Mouse (Mus musculus) heart, embryonic 16.5 days (tissue): ENCODE measurements at regions not wholly inside any gene's neighbourhood (a gene's known extent, or its start where the extent isn't known, plus 50 kb on each side); places are given as distances from the start of the nearest gene placed in this dataset.

Experiments
- ATAC-seq: fragments of 200-750 bp; cut with Nextera tagmentation; replicated peaks from 2 replicates; pipeline ENCODE4 v1.8.0; 2017; ENCODE audit warnings: moderate number of reproducible peaks; ENCODE audit not compliant: insufficient read depth, low FRiP score; ENCODE audit errors: extremely low read depth
- H3K27ac ChIP-seq: fragments of 300-500 bp; sonication (generic); 2 replicates; pipeline ENCODE4 v1.5.1; 2014; ENCODE audit warnings: mild to moderate bottlenecking, low read length, control low read depth, moderate library complexity
- H3K27me3 ChIP-seq: fragments of 300-500 bp; sonication (generic); 2 replicates; pipeline ENCODE4 v1.6.1; 2014; ENCODE audit warnings: low read length, mixed read lengths; ENCODE audit not compliant: control insufficient read depth, insufficient read depth
- H3K36me3 ChIP-seq: fragments of 300-500 bp; sonication (generic); 2 replicates; pipeline ENCODE4 v1.6.1; 2014; ENCODE audit not compliant: control insufficient read depth, insufficient read depth
- H3K4me1 ChIP-seq: fragments of 300-500 bp; sonication (generic); 2 replicates; pipeline ENCODE4 v1.6.1; 2014; ENCODE audit warnings: low read length, mixed read lengths; ENCODE audit not compliant: control insufficient read depth, insufficient read depth
- H3K4me2 ChIP-seq: fragments of 300-500 bp; sonication (generic); 2 replicates; pipeline ENCODE4 v1.6.1; 2014; ENCODE audit warnings: low read depth, mild to moderate bottlenecking, control low read depth, low read length
- H3K4me3 ChIP-seq: fragments of 300-500 bp; sonication (generic); 2 replicates; pipeline ENCODE4 v1.5.1; 2014; ENCODE audit warnings: mild to moderate bottlenecking, control low read depth, low read length
- H3K9ac ChIP-seq: fragments of 300-500 bp; sonication (generic); 2 replicates; pipeline ENCODE4 v1.6.1; 2014; ENCODE audit warnings: low read length, control low read depth
- H3K9me3 ChIP-seq: fragments of 300-500 bp; sonication (generic); replicated peaks from 2 replicates; pipeline ENCODE4 v1.6.1; 2016; ENCODE audit warnings: low read length; ENCODE audit not compliant: control insufficient read depth
- WGBS: fragments of 180-500 bp; shearing (Covaris S2); extraction: QIAGEN DNeasy Blood & Tissue Kit; methylation state at CpG from one replicate; pipeline ENCODE4 v1.1.7; 2014; 5-methylcytosine and 5-hydroxymethylcytosine counted together

DNA sequence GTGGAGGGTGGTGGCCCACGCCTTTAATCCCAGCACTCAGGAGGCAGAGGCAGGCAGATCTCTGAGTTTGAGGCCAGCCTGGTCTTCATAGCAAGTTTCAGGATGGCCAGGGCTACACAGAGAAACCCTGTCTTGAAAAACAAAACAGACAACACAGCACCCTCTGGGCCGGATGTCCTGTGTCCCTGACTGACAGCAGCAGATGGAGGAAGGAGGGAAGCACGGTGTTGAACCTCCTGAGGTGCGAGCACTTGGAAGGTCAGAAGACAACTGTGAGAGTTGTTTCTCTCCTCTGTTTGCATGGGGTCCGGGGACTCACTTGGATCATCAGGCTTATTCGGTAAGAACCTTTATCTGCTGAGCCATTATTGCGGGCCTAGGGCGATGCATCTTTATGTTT lies 76.6 kb upstream of the Man2a1 start:
- 84% methylated on average over 8 of the region's 8 CpGs for WGBS
- Histone ChIP-seq H3K27ac (no peak overlapping the region), H3K27me3 (no peaks in the 10 kb centered on the region), H3K4me1 (no peaks in the 10 kb centered on the region), H3K4me3 (no peak overlapping the region), H3K9ac (no peak overlapping the region), H3K36me3 (no peaks in the 10 kb centered on the region), H3K4me2 (no peak overlapping the region), H3K9me3 (no peaks in the 10 kb centered on the region)
- no peak for ATAC-seq

DNA sequence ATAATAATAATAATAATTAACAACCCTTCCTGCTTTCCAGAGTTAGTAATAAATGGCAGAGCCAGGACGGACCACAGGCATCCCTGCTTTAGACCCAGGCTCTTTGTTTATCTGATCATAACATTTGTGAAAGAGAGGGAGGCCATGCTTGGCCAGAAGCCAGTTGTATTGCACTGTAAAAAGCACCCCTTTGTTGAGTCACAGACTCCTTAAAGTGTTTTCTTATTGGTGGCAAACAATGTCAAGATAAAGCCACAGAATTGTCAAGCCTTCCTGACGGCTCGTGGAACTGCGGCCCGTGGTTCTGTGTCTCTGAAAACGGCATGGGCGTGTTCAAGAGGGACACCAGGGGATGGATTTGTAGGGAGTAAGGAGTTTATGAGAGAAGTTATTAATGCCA lies 72.7 kb upstream of the Man2a1 start:
- no peak overlapping the region for H3K4me2 ChIP-seq
- H3K27ac ChIP-seq: no peak overlapping the region
- H3K9me3 ChIP-seq: no peaks in the 10 kb centered on the region
- no peak overlapping the region for H3K9ac ChIP-seq
- no peaks in the 10 kb centered on the region for H3K36me3 ChIP-seq
- no peaks in the 10 kb centered on the region for H3K27me3 ChIP-seq
- no peaks in the 10 kb centered on the region for H3K4me1 ChIP-seq
- no peak for ATAC-seq
- WGBS: 52% methylated on average over 7 of the region's 7 CpGs
- H3K4me3 ChIP-seq: no peak overlapping the region

DNA sequence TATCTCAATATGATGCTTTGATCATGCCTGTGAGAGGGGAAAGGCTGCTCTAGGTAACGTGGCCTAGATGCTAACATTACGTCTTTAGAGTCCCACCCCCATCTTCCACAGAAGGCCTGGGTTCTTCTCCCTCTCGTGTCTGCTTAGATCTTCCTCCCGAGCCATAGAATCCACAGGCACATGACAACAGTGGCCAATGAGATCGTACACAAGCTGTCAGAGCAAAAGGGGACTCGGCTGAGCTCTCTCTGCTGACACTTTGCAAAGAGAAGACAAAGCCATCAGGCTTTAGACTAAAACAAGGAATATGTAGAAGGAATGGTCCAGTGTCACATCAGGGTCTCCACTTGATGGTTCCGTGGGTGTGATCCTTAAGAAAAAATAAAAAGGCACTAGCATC lies 72.1 kb upstream of the Man2a1 start:
- 78% methylated on average over 7 of the region's 7 CpGs for WGBS
- no peak for ATAC-seq

GRCm38 (mm10) chr17:64529296-64529994 lies 71.1 kb upstream of the Man2a1 start:
- Histone ChIP-seq H3K36me3 (no peaks in the 10 kb centered on the region), H3K9me3 (no peaks in the 10 kb centered on the region), H3K4me3 (no peak overlapping the region), H3K27me3 (no peaks in the 10 kb centered on the region), H3K27ac (no peak overlapping the region), H3K9ac (no peak overlapping the region), H3K4me2 (no peak overlapping the region), H3K4me1 (no peaks in the 10 kb centered on the region)
- WGBS: 76% methylated on average over 14 of the region's 14 CpGs
- no peak for ATAC-seq

More for the DNA sequence above, 72.1 kb upstream of the Man2a1 start:
- Histone ChIP-seq H3K9ac (no peak overlapping the region), H3K4me2 (no peak overlapping the region), H3K36me3 (no peaks in the 10 kb centered on the region), H3K9me3 (no peaks in the 10 kb centered on the region), H3K4me3 (no peak overlapping the region), H3K27me3 (no peaks in the 10 kb centered on the region), H3K4me1 (no peaks in the 10 kb centered on the region), H3K27ac (no peak overlapping the region)

DNA sequence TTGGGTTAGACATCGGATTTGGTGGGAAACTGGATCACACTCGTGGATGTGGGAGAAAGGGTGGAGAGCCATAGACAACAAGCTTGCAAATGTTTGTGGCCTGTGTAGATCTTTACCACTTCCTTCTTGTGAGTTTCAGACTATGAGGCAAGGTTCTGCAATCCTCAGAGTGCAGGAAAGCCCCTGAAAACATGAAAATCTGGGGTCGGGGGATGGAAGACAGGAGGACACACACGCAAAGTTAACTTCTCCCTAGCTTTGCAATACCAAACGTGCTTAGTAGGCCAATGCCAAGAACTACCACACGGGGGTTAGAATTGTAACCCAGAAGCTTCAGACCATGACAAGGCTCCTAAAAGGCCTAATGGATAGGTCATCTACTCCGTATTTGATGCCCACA lies 69.4 kb upstream of the Man2a1 start:
- 90% methylated on average over 7 of the region's 7 CpGs for WGBS
- no peak for ATAC-seq
- Histone ChIP-seq H3K4me2 (no peak overlapping the region), H3K36me3 (no peaks in the 10 kb centered on the region), H3K27ac (no peak overlapping the region), H3K4me1 (no peaks in the 10 kb centered on the region), H3K9me3 (no peaks in the 10 kb centered on the region), H3K27me3 (no peaks in the 10 kb centered on the region), H3K9ac (no peak overlapping the region), H3K4me3 (no peak overlapping the region)

DNA sequence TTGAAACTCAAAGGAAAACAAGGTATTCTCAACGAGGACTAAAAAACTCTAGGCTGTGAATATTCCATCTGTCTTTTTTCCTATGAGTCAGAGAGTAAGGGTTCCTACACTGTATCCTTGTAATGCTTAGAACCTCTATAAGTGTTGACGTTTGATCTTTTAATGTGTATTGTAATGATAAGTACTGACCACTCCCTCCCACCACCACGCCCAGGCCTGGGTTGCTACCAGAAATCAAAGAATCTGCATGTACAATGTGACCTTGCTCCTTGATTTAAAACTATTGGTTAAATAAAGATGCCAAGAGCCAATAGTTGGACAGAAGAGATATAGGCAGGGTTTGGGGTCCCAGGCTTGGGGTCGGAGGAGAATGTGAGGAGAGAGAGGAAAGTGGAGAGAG lies 66.2 kb upstream of the Man2a1 start:
- peaks cover 6% of the 10 kb centered on the region for H3K4me1 ChIP-seq
- no peak overlapping the region for H3K4me3 ChIP-seq
- H3K27me3 ChIP-seq: no peaks in the 10 kb centered on the region
- H3K36me3 ChIP-seq: no peaks in the 10 kb centered on the region
- no peak for ATAC-seq
- H3K9ac ChIP-seq: no peak overlapping the region
- no peak overlapping the region for H3K4me2 ChIP-seq
- no peaks in the 10 kb centered on the region for H3K9me3 ChIP-seq
- whole genome bisulfite sequencing: 78% methylated on average over 4 of the region's 4 CpGs
- H3K27ac ChIP-seq: no peak overlapping the region

DNA sequence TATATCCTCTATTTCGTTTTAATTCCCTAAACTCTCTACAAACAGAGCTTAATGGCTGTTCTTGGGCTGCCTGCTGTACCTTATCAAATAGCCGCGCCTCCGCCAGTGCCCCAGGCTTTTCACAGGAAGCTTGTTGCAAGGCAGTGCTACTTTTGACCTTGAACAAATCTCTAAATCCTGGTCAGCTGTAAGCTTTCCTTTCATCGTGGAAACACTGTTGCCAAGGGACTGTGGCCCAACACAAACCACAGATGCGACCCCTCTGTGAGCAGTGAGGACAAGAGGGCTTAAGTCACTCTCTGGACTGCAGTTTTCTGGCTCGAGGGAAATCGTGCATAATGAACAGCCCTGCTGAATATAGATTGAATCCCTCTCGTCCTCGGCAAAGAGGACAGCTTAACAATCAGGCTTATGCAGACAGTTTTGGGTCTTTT lies 62.0 kb upstream of the Man2a1 start:
- Histone ChIP-seq H3K4me1 (peaks cover 6% of the 10 kb centered on the region), H3K9me3 (no peaks in the 10 kb centered on the region), H3K36me3 (no peaks in the 10 kb centered on the region), H3K9ac (peak overlapping the region; percentile 64), H3K27ac (peak overlapping the region; percentile 62), H3K4me2 (peak overlapping the region; percentile 58), H3K4me3 (peak overlapping the region; percentile 16; the same call in 1 of the 2 replicates), H3K27me3 (no peaks in the 10 kb centered on the region)
- WGBS: 10% methylated on average over 10 of the region's 10 CpGs
- ATAC-seq: peak; percentile 65

- Histone ChIP-seq H3K9me3 (no peaks in the 10 kb centered on the region), H3K27ac (no peak overlapping the region), H3K27me3 (no peaks in the 10 kb centered on the region), H3K36me3 (no peaks in the 10 kb centered on the region), H3K4me1 (peaks cover 6% of the 10 kb centered on the region), H3K4me2 (no peak overlapping the region), H3K9ac (no peak overlapping the region), H3K4me3 (no peak overlapping the region)
- ATAC-seq: no peak
- WGBS: 87% methylated on average over 8 of the region's 8 CpGs
These were observed 60.1 kb upstream of the Man2a1 start for GRCm38 (mm10) chr17:64540411-64540810.

DNA sequence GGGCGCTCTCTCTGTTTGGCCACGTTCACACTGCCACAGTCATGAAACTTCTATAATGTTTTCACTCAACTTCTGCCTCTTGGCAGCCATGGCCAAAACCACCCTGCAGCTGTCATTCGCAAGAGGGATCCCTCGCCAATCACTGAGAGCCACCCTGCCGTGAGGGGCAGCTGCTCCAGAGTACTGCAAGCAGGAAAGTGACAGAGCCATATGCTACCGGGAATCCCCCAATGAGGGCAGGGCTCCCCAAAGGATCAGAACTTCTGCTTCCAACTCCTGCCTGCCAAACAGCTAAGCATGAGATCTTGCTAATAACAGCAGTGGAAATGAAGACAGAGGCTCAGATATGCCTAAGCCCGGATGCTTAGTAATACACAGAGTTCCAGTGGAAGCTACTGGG lies 52.0 kb upstream of the Man2a1 start:
- H3K27me3 ChIP-seq: no peaks in the 10 kb centered on the region
- no peak overlapping the region for H3K4me3 ChIP-seq
- H3K9me3 ChIP-seq: no peaks in the 10 kb centered on the region
- no peak overlapping the region for H3K27ac ChIP-seq
- no peak for ATAC-seq
- H3K9ac ChIP-seq: no peak overlapping the region
- H3K36me3 ChIP-seq: no peaks in the 10 kb centered on the region
- WGBS: 47% methylated on average over 7 of the region's 7 CpGs
- H3K4me2 ChIP-seq: no peak overlapping the region
- H3K4me1 ChIP-seq: no peaks in the 10 kb centered on the region
